Mouse (Mus musculus) urinary bladder, postnatal 14 days (tissue): Measurements from ENCODE around the gene Hmg20b.
A peak's percentile ranks its signal among the peaks of the same experiment; 100 is the strongest.

Experiments used
- DNase-seq: peaks from one replicate; pipeline ENCODE4 v3.0.0; 2021; ENCODE audit warnings: low spot score

The Hmg20b gene

GRCm38 (mm10) chr10:81378553-81379182, 28.4 kb upstream of the Hmg20b start:
- peak; percentile 100 for DNase-seq

- no peak for DNase-seq
Observed at GRCm38 (mm10) chr10:81377793-81378552, 27.7 kb upstream of the Hmg20b start, which contains the start of gene Fzr1. TSS of gene Fzr1 (minus strand) at chr10:81378516.

GRCm38 (mm10) chr10:81377362-81377664, 27.0 kb upstream of the Hmg20b start:
- DNase-seq, result no peak

GRCm38 (mm10) chr10:81376561-81377361, 26.5 kb upstream of the Hmg20b start:
- no peak for DNase-seq

GRCm38 (mm10) chr10:81375322-81375721, 25.0 kb upstream of the Hmg20b start:
- DNase-seq, result no peak

GRCm38 (mm10) chr10:81367207-81367495, 16.9 kb upstream of the Hmg20b start:
- DNase-seq, result no peak

GRCm38 (mm10) chr10:81366477-81367206, 16.4 kb upstream of the Hmg20b start:
- no peak for DNase-seq

- DNase-seq, result no peak
Observed at GRCm38 (mm10) chr10:81365672-81366476, 15.6 kb upstream of the Hmg20b start, which contains the start of gene 4930404N11Rik. TSS of gene 4930404N11Rik (minus strand) at chr10:81365816.

GRCm38 (mm10) chr10:81365073-81365472, 14.8 kb upstream of the Hmg20b start:
- no peak for DNase-seq

GRCm38 (mm10) chr10:81364666-81365065, 14.4 kb upstream of the Hmg20b start:
- peak; percentile 56 for DNase-seq

GRCm38 (mm10) chr10:81363436-81364346, 13.4 kb upstream of the Hmg20b start:
- DNase-seq, result no peak

- DNase-seq, result no peak
Observed at GRCm38 (mm10) chr10:81362336-81362949, 12.2 kb upstream of the Hmg20b start.

- DNase-seq, result no peak
Observed at GRCm38 (mm10) chr10:81360721-81361120, 10.4 kb upstream of the Hmg20b start.

GRCm38 (mm10) chr10:81358841-81359240, 8.6 kb upstream of the Hmg20b start:
- no peak for DNase-seq

GRCm38 (mm10) chr10:81358209-81358608, 7.9 kb upstream of the Hmg20b start:
- DNase-seq, result no peak

GRCm38 (mm10) chr10:81356991-81357844, 6.9 kb upstream of the Hmg20b start, which contains the start of gene Mfsd12:
TSS of gene Mfsd12 (plus strand) at chr10:81357491.
- DNase-seq, result peak; percentile 93

GRCm38 (mm10) chr10:81356352-81356990, 6.2 kb upstream of the Hmg20b start:
- no peak for DNase-seq

- DNase-seq, result no peak
Observed at GRCm38 (mm10) chr10:81355533-81355932, 5.3 kb upstream of the Hmg20b start.
